Mouse (Mus musculus) limb, embryonic 12.5 days (tissue): ENCODE measurements around the gene Tmem207. TPM values are rescaled to one million over a fixed set of nuclear protein-coding genes. Genes with fewer than 3 reads are reported as not detected.

Experiments
- ATAC-seq: fragments of 200-750 bp; cut with Nextera tagmentation; 2 replicates; pipeline ENCODE4 v1.8.0; 2017; ENCODE audit warnings: low read depth, moderate TSS enrichment; ENCODE audit not compliant: insufficient number of reproducible peaks, insufficient read depth, low FRiP score, low TSS enrichment
- H3K27ac ChIP-seq: fragments of 300-500 bp; sonication (generic); 2 replicates; pipeline ENCODE4 v1.5.1; 2016; ENCODE audit warnings: mild to moderate bottlenecking, moderate library complexity
- H3K27me3 ChIP-seq: fragments of 300-500 bp; sonication (generic); 2 replicates; pipeline ENCODE4 v1.6.1; 2016; ENCODE audit warnings: mild to moderate bottlenecking, moderate library complexity
- H3K36me3 ChIP-seq: fragments of 300-500 bp; sonication (generic); 2 replicates; pipeline ENCODE4 v1.6.1; 2016; ENCODE audit warnings: mild to moderate bottlenecking, moderate library complexity
- H3K4me1 ChIP-seq: fragments of 300-500 bp; sonication (generic); replicated peaks from 2 replicates; pipeline ENCODE4 v1.6.1; 2016
- H3K4me2 ChIP-seq: fragments of 300-500 bp; sonication (generic); 2 replicates; pipeline ENCODE4 v1.6.1; 2016; ENCODE audit warnings: mild to moderate bottlenecking, moderate library complexity
- H3K4me3 ChIP-seq: fragments of 300-500 bp; sonication (generic); replicated peaks from 2 replicates; pipeline ENCODE4 v1.5.1; 2016; ENCODE audit warnings: mild to moderate bottlenecking
- H3K9ac ChIP-seq: fragments of 300-500 bp; sonication (generic); replicated peaks from 2 replicates; pipeline ENCODE4 v1.6.1; 2016; ENCODE audit warnings: mild to moderate bottlenecking, moderate library complexity
- H3K9me3 ChIP-seq: fragments of 300-500 bp; sonication (generic); 2 replicates; pipeline ENCODE4 v1.6.1; 2016; ENCODE audit warnings: mild to moderate bottlenecking, moderate library complexity
- WGBS: fragments of 180-500 bp; shearing (Covaris S2); methylation state at CpG from one replicate; pipeline ENCODE4 v1.1.7; 2016; 5-methylcytosine and 5-hydroxymethylcytosine counted together
- polyA plus RNA-seq: library from polyadenylated mRNA; unstranded; fragments of >200 nt; fragmentation: Nextera tagmentation; extraction: Ambion mirVana; gene quantifications from 2 replicates; pipeline ENCODE4 v1.2.1, GENCODE M21; 2016

The Tmem207 gene
- polyA plus RNA-seq, 1 experiment from 2014 or later = not detected

DNA sequence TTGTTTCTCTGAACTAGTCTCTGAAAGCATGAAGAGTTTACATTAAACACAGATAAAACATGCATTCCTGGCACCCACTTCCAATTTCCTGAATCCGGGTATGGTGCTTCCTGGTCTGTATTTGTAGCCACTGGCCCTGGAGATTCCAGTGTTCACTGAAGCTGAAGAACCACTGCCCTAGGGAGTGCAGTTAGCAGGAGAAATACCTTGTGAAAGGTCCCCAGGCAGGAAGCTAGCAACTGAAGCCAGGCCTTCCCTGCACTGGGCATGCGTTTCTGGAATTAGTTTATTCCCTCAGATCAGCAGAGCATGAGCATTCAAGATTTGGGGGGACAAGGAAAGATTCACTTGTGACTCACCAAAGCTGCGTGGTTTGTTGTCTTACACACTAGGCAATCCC lies 72.4 kb downstream of the Tmem207 start:
- no peak overlapping the region for H3K4me3 ChIP-seq
- no peaks in the 10 kb centered on the region for H3K4me1 ChIP-seq
- H3K27me3 ChIP-seq = no peaks in the 10 kb centered on the region
- H3K27ac ChIP-seq = no peak overlapping the region
- ATAC-seq = no peak
- H3K4me2 ChIP-seq = no peak overlapping the region
- WGBS = 69% methylated on average over 3 of the region's 3 CpGs
- no peaks in the 10 kb centered on the region for H3K9me3 ChIP-seq
- no peaks in the 10 kb centered on the region for H3K36me3 ChIP-seq
- no peak overlapping the region for H3K9ac ChIP-seq

Other genes with a start within 250 kb of the Tmem207 start
- gene Cldn1, start 154.9 kb downstream of the Tmem207 start, polyA plus RNA-seq = 4.0 and 4.2 TPM in 2 replicates
- 0.18 and 0.24 TPM in 2 replicates for gene Cldn16, start 63.6 kb downstream of the Tmem207 start, polyA plus RNA-seq
- 7.6 and 8.2 TPM in 2 replicates for gene Il1rap, start 54.9 kb upstream of the Tmem207 start, polyA plus RNA-seq